Mouse (Mus musculus) spleen, adult 2 months (tissue): ENCODE results near the gene Gpr61. TPM values are rescaled to one million over a fixed set of nuclear protein-coding genes. Genes with fewer than 3 reads are reported as not detected.
A peak's percentile ranks its signal among the peaks of the same experiment; 100 is the strongest.

Experiments used
- DNase-seq, 2 experiments: peaks; one replicate each; pipeline versions ENCODE4 v3.0.0 to v3.0.0-alpha.2; 2012 to 2021; ENCODE audit warnings: low spot score in 2 of 2, low read depth in 1 of 2
- H3K27ac ChIP-seq: fragments of 200-500 bp; 2 replicates; pipeline ENCODE4 v1.5.1; 2012; ENCODE audit warnings: low read length, inconsistent platforms; ENCODE audit not compliant: insufficient read depth
- H3K27me3 ChIP-seq: fragments of 200-500 bp; 2 replicates; pipeline ENCODE4 v1.6.1; 2012; ENCODE audit warnings: mild to moderate bottlenecking, moderate library complexity, low read length, inconsistent platforms; ENCODE audit not compliant: control insufficient read depth, insufficient read depth
- H3K36me3 ChIP-seq: fragments of 200-500 bp; 2 replicates; pipeline ENCODE4 v1.6.1; 2012; ENCODE audit warnings: mild to moderate bottlenecking, low read length, inconsistent platforms; ENCODE audit not compliant: control insufficient read depth, insufficient read depth
- H3K4me1 ChIP-seq: fragments of 200-500 bp; 2 replicates; pipeline ENCODE4 v1.6.1; 2011; ENCODE audit warnings: inconsistent platforms; ENCODE audit not compliant: control insufficient read depth, insufficient read depth, insufficient read length
- H3K4me3 ChIP-seq: fragments of 200-500 bp; 2 replicates; pipeline ENCODE4 v1.5.1; 2011; ENCODE audit warnings: mild to moderate bottlenecking, inconsistent platforms; ENCODE audit not compliant: insufficient read depth, insufficient read length; ENCODE audit errors: extremely low read depth
- CTCF ChIP-seq: fragments of 200-500 bp; IDR thresholded peaks from 2 replicates; pipeline ENCODE4 v1.5.1; 2011; ENCODE audit warnings: mild to moderate bottlenecking, inconsistent platforms; ENCODE audit not compliant: insufficient read depth, insufficient read length, insufficient replicate concordance; ENCODE audit errors: extremely low read depth
- POLR2A ChIP-seq: fragments of 200-500 bp; IDR thresholded peaks from 2 replicates; pipeline ENCODE4 v1.6.1; 2011; ENCODE audit warnings: low read depth, low read length, inconsistent platforms
- WGBS: fragments of 180-500 bp; shearing (Covaris S2); methylation state at CpG from one replicate; pipeline ENCODE4 v1.1.7; 2018; 5-methylcytosine and 5-hydroxymethylcytosine counted together
- polyA plus RNA-seq: library from polyadenylated mRNA; depleted of rRNA; stranded (reverse); fragments of >200 nt; gene quantifications from 2 replicates; pipeline ENCODE4 v1.2.3, GENCODE M21; 2012

Gene Gpr61
- polyA plus RNA-seq, 1 experiment = not detected

DNA sequence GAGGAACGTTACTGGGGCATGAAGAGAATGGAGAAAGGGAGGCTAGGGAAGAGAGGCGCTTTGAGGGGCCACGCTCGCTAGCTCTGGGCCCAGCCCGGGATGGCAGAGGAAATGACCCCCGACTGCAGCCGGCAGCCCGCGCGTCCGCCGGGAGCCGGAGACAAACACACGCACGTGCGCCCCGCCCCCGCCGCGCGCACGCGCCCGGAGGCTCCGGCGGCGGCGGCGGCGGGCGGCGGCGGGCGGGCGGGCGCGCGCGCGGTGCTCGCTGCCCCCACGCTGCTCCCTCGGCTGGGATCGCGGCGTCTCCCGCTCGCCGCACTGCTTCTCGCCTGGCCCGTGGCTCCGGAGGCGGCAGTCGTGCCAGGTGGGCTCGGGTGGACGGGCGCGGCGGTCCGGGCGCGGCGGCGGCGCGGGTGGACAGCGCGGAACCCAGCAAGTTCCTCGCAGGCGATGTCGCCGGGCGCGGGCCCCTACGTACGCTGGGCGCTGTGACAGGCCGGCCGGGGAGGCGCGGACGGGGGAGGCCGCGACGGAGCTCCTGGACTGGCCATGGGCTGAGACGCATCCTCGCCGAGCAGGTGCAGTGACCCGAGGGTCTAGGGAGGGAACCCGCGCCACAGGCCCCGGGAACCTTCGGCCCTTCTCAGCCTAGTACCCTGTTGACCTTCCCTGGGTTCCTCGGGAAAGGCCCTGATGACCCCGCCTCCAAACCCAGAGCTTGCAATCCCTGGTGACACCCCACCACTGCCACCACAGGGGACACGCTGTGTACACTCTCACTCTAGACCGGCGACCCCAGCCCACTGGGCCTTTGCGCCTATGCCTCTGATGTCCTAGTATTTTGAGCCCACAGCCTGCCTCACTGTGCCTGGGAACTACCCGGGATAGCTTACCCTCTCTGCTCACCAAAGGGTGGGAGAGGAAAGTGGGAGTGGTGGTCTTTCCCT is 31.7 kb upstream of the Gpr61 start, which contains the start of gene Amigo1:
Amigo1 (plus strand) TSS at position 238 of the 950 bp plus-strand sequence.
- H3K27ac ChIP-seq = no peak within 1 kb of the TSS
- peaks cover 7% of the 10 kb centered on the region for H3K4me1 ChIP-seq
- H3K27me3 ChIP-seq = peaks cover 5% of the 10 kb centered on the region
- H3K36me3 ChIP-seq = no peaks in the 10 kb centered on the region
- peak in 1 of 2 experiments; percentile 33 for DNase-seq
- TF ChIP-seq CTCF (no peak), POLR2A (no peak)
- H3K4me3 ChIP-seq = peak within 1 kb of the TSS; percentile 78
- 3% methylated on average over 73 of the region's 100 CpGs for WGBS

DNA sequence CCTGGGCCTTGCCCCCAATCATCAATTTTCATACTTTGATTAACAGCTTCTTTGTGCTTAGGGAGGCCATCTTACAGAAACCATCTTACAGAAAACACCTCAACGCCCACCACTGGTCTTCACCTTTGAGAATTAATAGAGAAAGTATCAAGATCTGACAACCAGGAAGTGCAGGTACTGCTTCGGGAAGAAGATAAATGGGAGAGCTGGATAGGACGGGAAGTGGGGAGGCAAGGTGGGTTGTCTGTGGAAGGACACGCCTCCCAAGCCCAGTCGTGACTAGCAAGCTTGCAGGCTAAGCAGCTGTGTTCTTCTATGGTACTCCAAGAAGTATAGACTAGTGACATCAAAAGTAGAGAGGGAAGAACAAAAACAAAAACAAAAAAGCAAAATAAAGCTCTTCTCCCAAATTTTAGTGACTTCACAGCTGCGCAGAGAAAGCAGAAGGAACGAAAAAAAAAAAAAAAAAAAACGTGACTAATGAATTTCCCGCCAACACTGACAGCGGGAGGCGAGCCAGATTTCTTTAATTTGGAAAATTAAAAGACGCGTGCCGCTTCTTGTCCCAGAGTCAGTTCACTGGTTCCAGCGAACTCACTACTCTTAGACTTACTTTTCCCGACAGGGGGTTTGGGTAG is 30.9 kb upstream of the Gpr61 start:
- peaks cover 5% of the 10 kb centered on the region for H3K27me3 ChIP-seq
- TF ChIP-seq POLR2A (no peak), CTCF (no peak)
- H3K36me3 ChIP-seq = no peaks in the 10 kb centered on the region
- peaks cover 7% of the 10 kb centered on the region for H3K4me1 ChIP-seq
- H3K4me3 ChIP-seq = peak overlapping the region; percentile 67
- no peak overlapping the region for H3K27ac ChIP-seq
- no peak for DNase-seq
- WGBS = 8% methylated on average over 16 of the region's 16 CpGs

DNA sequence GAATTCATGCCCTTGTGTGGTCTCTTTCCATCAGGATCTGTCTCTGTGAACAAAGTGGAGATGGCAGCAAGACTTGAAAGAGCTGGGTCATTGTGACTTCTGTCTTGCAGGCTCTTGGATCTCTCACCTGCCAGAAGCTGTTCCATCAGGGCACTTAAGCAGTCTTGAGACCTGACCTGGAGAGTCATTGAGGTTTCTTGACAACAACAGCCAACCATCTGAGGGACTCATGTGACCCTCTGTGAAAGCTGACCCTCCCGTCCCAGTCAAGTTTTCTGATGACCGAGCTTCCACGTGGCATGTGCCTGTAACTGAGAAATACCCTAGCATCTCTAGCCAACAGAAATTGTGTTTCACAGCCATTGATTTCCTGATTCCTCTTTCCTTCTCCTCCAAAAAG is 30.1 kb upstream of the Gpr61 start:
- no peak overlapping the region for H3K4me3 ChIP-seq
- peaks cover 5% of the 10 kb centered on the region for H3K27me3 ChIP-seq
- TF ChIP-seq POLR2A (no peak), CTCF (no peak)
- DNase-seq = no peak
- 86% methylated on average over 3 of the region's 3 CpGs for WGBS
- peaks cover 7% of the 10 kb centered on the region for H3K4me1 ChIP-seq
- H3K36me3 ChIP-seq = no peaks in the 10 kb centered on the region
- no peak overlapping the region for H3K27ac ChIP-seq

DNA sequence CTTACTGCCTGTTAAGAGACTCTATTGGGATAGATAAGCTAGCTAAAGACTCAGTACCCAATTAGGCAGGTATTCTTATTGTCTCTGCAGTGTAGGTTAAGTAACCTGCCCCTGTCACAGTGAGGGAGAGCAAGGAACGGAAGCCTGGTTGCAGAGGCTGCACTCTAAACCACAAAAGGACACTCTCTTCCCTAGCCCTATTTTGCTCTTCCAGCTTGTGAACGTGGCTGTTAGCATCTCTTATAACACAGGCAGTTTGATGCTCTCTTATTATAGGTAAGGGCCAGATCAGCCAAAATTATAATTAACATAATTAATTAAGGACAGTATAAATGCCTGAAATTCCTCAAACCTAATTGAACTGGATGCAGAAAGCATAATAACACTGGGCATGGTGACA is 25.8 kb upstream of the Gpr61 start:
- WGBS = 26% methylated on average over 2 of the region's 2 CpGs
- no peaks in the 10 kb centered on the region for H3K4me1 ChIP-seq
- no peak for TF ChIP-seq POLR2A
- no peak for TF ChIP-seq CTCF
- H3K4me3 ChIP-seq = no peak overlapping the region
- no peak overlapping the region for H3K27ac ChIP-seq
- no peaks in the 10 kb centered on the region for H3K27me3 ChIP-seq
- no peak for DNase-seq
- H3K36me3 ChIP-seq = no peaks in the 10 kb centered on the region

DNA sequence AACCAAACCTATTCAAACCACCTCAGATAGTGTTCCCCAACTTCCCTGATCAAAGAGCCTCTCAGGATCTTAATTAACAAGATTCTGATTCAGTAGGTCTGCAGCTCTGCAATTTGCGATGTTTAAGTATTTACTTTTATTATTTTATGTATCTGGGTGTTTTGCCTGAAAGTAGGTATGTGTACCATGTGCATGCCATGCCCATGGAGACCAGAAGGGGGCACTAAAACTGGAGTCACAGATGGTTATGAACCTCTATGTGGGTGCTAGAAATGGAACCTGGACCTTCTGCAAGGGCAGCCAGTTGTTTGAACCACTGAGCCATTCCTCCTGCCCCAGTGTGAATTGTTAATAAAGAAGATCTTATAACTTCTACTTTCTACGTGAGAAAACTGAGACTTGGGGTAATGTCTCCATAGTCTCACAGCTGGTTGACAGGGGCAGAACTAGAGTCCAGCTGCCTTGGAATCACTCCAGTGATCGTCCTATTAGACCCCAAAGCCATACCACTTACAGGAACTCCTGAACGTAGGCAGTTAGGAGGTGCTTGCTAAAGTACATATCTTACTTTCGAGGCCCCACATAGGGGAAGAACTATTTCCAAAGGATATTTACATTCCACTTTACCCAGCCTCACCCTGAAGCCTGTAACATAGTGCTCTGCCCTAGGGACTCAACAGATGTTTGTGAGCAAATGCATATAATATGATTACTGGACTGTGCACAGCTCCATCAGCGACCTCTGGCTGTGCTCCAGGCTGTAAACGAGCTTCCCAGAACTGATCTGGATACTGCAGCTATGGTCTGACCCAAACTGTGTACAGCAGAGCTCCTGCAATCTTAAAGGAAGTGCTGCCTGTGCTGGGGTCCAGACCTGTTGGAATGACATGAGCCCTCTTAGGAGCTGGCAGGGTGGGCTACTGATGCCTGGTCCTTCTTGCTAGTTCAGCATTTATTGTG is 24.4 kb upstream of the Gpr61 start:
- WGBS = 85% methylated on average over 7 of the region's 7 CpGs
- Histone ChIP-seq H3K36me3 (no peaks in the 10 kb centered on the region), H3K27ac (no peak overlapping the region), H3K4me1 (no peaks in the 10 kb centered on the region), H3K4me3 (no peak overlapping the region), H3K27me3 (no peaks in the 10 kb centered on the region)
- no peak for TF ChIP-seq CTCF
- no peak for TF ChIP-seq POLR2A
- DNase-seq = no peak

DNA sequence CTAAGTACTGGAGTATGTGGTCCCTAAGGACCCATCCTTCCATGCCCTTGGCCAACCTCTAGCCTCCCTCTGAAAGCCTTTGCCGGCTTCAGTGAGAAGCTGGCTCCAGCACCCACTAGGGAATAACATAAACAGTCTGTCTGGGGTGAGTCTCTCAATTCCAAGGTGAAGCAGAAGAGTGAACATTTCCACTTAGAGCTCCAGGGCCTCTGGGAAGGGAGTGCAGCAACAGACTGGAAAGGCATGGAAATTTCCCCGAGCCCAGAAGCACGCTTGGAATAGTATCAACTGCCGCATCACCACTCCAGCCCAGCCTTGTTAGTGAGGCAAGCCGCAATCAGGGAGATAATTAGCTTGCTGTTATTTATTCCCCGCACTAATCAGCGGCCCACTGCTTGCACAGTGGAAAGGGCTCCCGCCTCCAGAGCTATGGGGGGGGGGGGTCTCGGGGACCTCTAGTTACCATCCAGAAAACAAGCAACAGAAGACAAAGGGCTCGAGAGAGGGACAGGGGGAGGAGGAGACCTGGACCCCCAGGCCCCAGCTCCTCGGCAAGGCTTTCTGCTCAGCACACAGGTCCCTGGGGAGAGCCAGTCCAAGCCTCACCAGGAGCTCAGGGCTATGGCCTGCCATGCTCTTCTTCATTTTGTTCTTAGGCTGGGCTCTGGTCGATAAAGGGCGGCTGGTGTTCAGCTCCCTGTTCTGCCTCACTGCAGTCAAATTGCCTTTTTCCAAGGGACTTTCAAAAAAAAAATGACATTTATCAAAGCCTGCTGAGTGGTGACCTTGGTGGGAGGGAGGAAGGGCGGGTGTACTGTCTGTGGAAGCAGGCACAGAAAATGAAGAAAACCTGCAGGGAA is 20.2 kb upstream of the Gpr61 start:
- H3K27ac ChIP-seq = no peak overlapping the region
- TF ChIP-seq POLR2A = no peak
- TF ChIP-seq CTCF = no peak
- WGBS = 66% methylated on average over 14 of the region's 14 CpGs
- H3K4me1 ChIP-seq = no peaks in the 10 kb centered on the region
- no peak for DNase-seq
- H3K27me3 ChIP-seq = no peaks in the 10 kb centered on the region
- H3K4me3 ChIP-seq = no peak overlapping the region
- no peaks in the 10 kb centered on the region for H3K36me3 ChIP-seq
